Mouse (Mus musculus) heart, adult 18-20 months (tissue): Measurements from ENCODE around the gene Dclre1c. TPM values are rescaled to one million over a fixed set of nuclear protein-coding genes. Genes with fewer than 3 reads are reported as not detected.
"Not testable (repeated sequence)": the region's sequence is repeated elsewhere in the genome, so short reads cannot be mapped to it uniquely, and the experiment has no call there.

Experiments used
- DNase-seq, 2 experiments: peaks; one replicate each; pipeline ENCODE4 v3.0.0; 2021 to 2022; ENCODE audit warnings: mixed read lengths in 1 of 2
- long read RNA-seq, 2 experiments: library from polyadenylated mRNA; stranded (forward); transcript quantifications; one replicate each; pipeline ENCODE4 v2.0.0; 2021
- total RNA-seq, 2 experiments: library from RNA; stranded (reverse); gene quantifications; 2 replicates each; pipeline ENCODE4 v1.2.3; 2021

Gene Dclre1c
- 1 to 10 TPM; 2.4 to 4.0 TPM for total RNA-seq
- long read RNA-seq, experiment 1, result 0 reads
- long read RNA-seq, experiment 2, result 0 reads

DNA sequence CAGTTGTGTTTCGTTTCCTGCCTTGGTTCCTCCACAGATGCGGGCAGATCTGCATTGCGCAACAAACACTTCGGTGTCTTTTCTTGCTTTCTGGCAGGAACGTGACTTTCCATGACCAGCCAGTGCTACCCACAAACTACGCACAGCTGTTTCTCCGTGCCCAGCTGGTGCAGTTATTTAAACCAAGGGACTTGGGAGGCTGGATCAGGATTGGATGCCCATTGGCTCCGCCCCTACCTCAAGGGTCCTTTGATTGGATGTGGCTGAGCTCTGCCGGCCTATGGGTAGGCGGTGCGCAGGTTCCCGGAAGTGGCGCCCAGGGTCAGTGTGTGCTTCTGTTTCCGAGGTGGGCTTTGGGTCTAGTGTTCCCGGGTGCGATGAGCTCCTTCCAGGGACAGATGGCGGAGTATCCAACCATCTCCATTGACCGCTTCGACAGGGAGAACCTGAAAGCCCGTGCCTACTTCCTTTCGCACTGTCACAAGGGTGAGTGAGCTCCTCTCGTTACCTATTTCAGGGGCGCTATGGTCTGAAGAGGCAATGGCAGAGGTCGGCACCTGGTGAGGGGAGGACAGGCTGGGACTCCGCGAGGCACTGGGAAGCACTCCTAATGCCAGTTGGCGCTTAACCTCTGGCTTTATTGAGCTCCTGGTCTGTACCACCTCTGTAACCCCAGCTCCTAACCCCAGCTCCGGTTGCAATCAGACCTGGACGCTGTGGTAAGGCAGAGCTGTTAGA is at the start of gene Dclre1c:
Gene Dclre1c (plus strand): TSS at position 291 of the 738 bp plus-strand sequence.
- DNase-seq, result peak; percentile 92 to 96

GRCm38 (mm10) chr2:3387105-3387860 is 36.6 kb upstream of the Dclre1c start:
- DNase-seq, result no peak

GRCm38 (mm10) chr2:3391945-3392344 is 32.0 kb upstream of the Dclre1c start:
- no peak for DNase-seq

- DNase-seq, result not testable (repeated sequence)
Observed at GRCm38 (mm10) chr2:3397110-3397509, 26.8 kb upstream of the Dclre1c start, which contains the start of gene Olah. Olah (minus strand) TSS chr2:3397210.

- no peak for DNase-seq
Observed at GRCm38 (mm10) chr2:3405981-3406380, 17.9 kb upstream of the Dclre1c start.

DNA sequence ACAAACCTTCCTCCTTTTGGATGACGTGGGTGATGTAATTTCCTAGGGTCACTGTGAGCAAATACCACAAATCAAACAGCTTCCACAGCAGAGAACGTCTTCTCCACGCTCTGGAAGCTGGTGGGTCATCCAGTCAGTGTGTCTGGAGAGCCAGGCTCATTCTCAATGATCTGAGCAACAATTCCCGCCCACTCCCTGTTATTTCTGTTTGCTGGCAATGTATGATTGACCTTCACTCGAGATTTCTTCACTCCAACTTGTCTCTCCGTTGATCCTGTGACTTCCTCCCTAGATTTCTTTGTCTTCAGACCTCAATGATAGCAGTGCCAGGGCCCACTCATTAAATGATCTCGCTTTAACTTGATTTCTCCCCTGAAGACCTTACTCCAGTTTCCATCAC is 16.2 kb upstream of the Dclre1c start:
- no peak for DNase-seq

- peak; percentile 15 to 63 for DNase-seq
Observed at GRCm38 (mm10) chr2:3414241-3414640, 9.7 kb upstream of the Dclre1c start.

GRCm38 (mm10) chr2:3415676-3416075 is 8.3 kb upstream of the Dclre1c start:
- no peak for DNase-seq

DNA sequence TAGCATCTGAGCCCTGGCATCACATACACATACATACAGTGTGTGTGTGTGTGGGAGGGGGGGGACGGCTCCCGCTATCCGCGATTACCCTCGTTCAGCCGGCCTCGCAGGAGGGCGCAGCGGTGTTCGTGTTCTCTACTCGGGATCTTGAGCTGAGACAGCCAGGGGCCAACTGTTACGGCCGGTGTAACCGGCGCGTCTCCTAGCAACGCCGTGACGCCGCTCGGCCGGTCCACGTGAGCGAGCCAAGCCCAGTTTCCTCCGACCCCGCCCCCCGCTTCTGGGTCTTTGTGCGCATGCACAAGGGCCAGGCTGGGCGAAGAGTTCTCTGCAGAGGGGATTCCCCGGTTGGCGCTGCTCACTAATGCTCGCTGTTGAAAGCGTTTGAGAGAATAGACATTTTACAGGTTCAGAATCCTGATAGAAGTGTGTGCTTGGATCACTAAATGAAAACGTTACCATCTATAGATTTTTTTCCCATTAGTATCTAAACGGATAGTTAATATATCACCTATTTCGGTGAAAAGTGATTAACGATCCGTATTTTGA is 5.0 kb upstream of the Dclre1c start:
- peak; percentile 98 for DNase-seq

DNA sequence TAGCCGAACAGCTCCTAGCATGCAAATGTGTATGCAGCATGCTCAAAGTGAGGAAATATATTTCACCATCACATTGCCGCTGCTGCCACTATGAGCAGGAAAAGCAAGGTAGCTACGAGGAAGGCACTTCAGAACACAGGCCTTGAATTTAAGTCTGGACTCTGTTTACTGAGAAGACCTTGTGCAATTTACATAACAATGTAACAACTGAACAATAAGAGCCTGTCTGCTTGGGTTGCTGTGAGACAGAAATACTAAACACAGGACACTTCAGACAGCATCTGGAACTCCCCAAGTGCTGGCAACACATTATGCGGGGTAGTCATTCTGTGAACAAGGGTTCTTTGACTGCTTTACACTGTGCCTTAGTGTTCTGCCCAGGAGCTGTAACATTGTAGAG is 3.8 kb upstream of the Dclre1c start:
- DNase-seq, result no peak

DNA sequence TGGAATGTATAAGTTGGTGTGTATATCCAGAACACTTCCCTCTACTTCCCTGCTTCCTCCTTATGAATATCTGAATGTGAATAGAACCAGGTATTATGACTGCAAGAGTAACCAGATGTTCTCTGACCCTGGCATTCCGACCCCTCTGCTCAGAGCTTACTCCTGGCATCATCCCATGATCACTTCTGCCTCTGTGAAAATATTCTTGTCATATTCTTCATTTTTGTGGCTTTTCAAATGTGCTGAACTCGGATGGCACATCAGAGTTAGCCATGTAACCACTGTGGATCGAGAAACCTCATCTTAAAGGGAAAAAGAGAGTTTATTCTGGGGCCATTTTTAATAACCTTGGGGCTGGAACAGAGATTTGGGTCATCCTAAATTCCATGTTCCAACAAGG is 1.4 kb upstream of the Dclre1c start, which contains the start of gene Meig1:
Gene Meig1 (minus strand): TSS at position 101 of the 400 bp plus-strand sequence.
- DNase-seq, result no peak

- no peak for DNase-seq
Observed at GRCm38 (mm10) chr2:3424579-3424910, 614 bp downstream of the Dclre1c start.

- DNase-seq, result no peak
Observed at GRCm38 (mm10) chr2:3430956-3431355, 7.0 kb downstream of the Dclre1c start.

GRCm38 (mm10) chr2:3435369-3436061 is 11.6 kb downstream of the Dclre1c start:
- no peak for DNase-seq

GRCm38 (mm10) chr2:3437956-3438355 is 14.0 kb downstream of the Dclre1c start:
- no peak for DNase-seq

GRCm38 (mm10) chr2:3444206-3444605 is 20.3 kb downstream of the Dclre1c start:
- DNase-seq, result no peak

- DNase-seq, result no peak
Observed at GRCm38 (mm10) chr2:3445984-3446383, 22.1 kb downstream of the Dclre1c start.

DNA sequence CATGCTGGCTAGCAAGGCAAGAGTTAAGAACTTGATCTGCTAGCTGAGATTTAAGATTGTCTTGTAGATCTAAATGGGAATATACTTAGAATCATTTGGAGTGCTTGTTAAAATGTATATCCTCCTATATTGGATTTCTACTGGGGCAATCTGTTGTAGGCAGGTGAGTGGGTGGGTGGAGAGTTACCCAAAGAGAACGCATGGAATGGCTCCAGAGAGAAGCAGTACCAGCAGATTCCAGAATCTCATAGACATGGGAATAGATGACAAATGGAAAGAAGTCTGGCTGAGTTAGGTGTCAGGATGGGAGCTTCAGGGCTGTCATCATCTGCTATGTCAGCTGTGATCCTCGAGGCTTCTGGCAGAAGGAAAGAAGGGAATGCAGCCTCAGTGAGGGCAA is 25.5 kb downstream of the Dclre1c start:
- no peak for DNase-seq

GRCm38 (mm10) chr2:3453096-3453495 is 29.2 kb downstream of the Dclre1c start:
- no peak for DNase-seq

GRCm38 (mm10) chr2:3456590-3456989 is 32.7 kb downstream of the Dclre1c start:
- DNase-seq, result no peak

- no peak for DNase-seq
Observed at GRCm38 (mm10) chr2:3473891-3474290, 50.0 kb downstream of the Dclre1c start.

GRCm38 (mm10) chr2:3474361-3474805 is 50.5 kb downstream of the Dclre1c start:
- peak; percentile 42 to 72 for DNase-seq
